Mouse (Mus musculus) liver, embryonic 14.5 days (tissue): ENCODE data around the gene Zfc3h1. TPM values are rescaled to one million over a fixed set of nuclear protein-coding genes. Genes with fewer than 3 reads are reported as not detected.

Experiments
- ATAC-seq: fragments of 200-750 bp; cut with Nextera tagmentation; 2 replicates; pipeline ENCODE4 v1.8.0; 2017; ENCODE audit warnings: moderate number of reproducible peaks, mild to moderate bottlenecking, moderate library complexity; ENCODE audit not compliant: insufficient read depth
- DNase-seq, 3 experiments: peaks; one replicate each; pipeline ENCODE4 v3.0.0-alpha.2; 2012 to 2013; ENCODE audit warnings: low read depth in 3 of 3, low spot score in 3 of 3
- H3K27ac ChIP-seq: fragments of 300-500 bp; sonication (generic); 2 replicates; pipeline ENCODE4 v1.5.1; 2014; ENCODE audit warnings: moderate library complexity, mild to moderate bottlenecking, control low read depth, inconsistent platforms
- H3K27me3 ChIP-seq: fragments of 300-500 bp; sonication (generic); 2 replicates; pipeline ENCODE4 v1.6.1; 2014; ENCODE audit warnings: mild to moderate bottlenecking, low read length, moderate library complexity; ENCODE audit not compliant: control insufficient read depth, insufficient read depth
- H3K36me3 ChIP-seq: fragments of 300-500 bp; sonication (generic); replicated peaks from 2 replicates; pipeline ENCODE4 v1.6.1; 2014; ENCODE audit warnings: low read depth; ENCODE audit not compliant: control insufficient read depth, insufficient read depth
- H3K4me1 ChIP-seq, 2 experiments: fragments of 200-500 bp in 1 of 2; fragments of 300-500 bp in 1 of 2; sonication (generic) in 1 of 2; replicated peaks; 2 replicates each; pipeline ENCODE4 v1.6.1; 2012 to 2014; ENCODE audit warnings: antibody characterized with exemption in 1 of 2, inconsistent platforms in 1 of 2, low read length in 1 of 2; ENCODE audit not compliant: control insufficient read depth in 2 of 2, insufficient read depth in 2 of 2
- H3K4me2 ChIP-seq: fragments of 300-500 bp; sonication (generic); 2 replicates; pipeline ENCODE4 v1.6.1; 2014; ENCODE audit warnings: low read depth, mild to moderate bottlenecking, control low read depth, moderate library complexity
- H3K4me3 ChIP-seq, 2 experiments: fragments of 200-500 bp in 1 of 2; fragments of 300-500 bp in 1 of 2; sonication (generic) in 1 of 2; 2 replicates each; pipeline ENCODE4 v1.5.1; 2012 to 2014; ENCODE audit warnings: low read depth in 2 of 2, low read length in 2 of 2, mild to moderate bottlenecking in 2 of 2, control low read depth in 1 of 2, inconsistent platforms in 1 of 2, moderate library complexity in 1 of 2; ENCODE audit not compliant: insufficient read depth in 1 of 2
- H3K9ac ChIP-seq: fragments of 300-500 bp; sonication (generic); replicated peaks from 2 replicates; pipeline ENCODE4 v1.6.1; 2014; ENCODE audit warnings: mild to moderate bottlenecking, control low read depth, moderate library complexity
- H3K9me3 ChIP-seq: fragments of 300-500 bp; sonication (generic); 2 replicates; pipeline ENCODE4 v1.6.1; 2016; ENCODE audit warnings: low read length, mixed read lengths; ENCODE audit not compliant: control insufficient read depth
- CTCF ChIP-seq: IDR thresholded peaks from 2 replicates; pipeline ENCODE4 v1.5.1; 2016; ENCODE audit warnings: antibody characterized with exemption, low read depth, control low read depth
- EP300 ChIP-seq: IDR thresholded peaks from 2 replicates; pipeline ENCODE4 v1.6.1; 2016; ENCODE audit warnings: antibody characterized with exemption, low read depth
- WGBS: fragments of 180-500 bp; shearing (Covaris S2); extraction: QIAGEN DNeasy Blood & Tissue Kit; methylation state at CpG from one replicate; pipeline ENCODE4 v1.1.7; 2014; ENCODE audit not compliant: insufficient replicate concordance; 5-methylcytosine and 5-hydroxymethylcytosine counted together
- polyA plus RNA-seq, 2 experiments: library from polyadenylated mRNA; depleted of rRNA in 1 of 2; stranded (reverse) in 1 of 2; unstranded in 1 of 2; fragments of >200 nt; fragmentation: Nextera tagmentation in 1 of 2; extraction: Ambion mirVana in 1 of 2; gene quantifications; 2 replicates each; pipeline versions ENCODE4 v1.2.1 to v1.2.3; 2012 to 2014

Zfc3h1 gene
- polyA plus RNA-seq, 2 experiments, result 7.6 to 34.5 TPM

DNA sequence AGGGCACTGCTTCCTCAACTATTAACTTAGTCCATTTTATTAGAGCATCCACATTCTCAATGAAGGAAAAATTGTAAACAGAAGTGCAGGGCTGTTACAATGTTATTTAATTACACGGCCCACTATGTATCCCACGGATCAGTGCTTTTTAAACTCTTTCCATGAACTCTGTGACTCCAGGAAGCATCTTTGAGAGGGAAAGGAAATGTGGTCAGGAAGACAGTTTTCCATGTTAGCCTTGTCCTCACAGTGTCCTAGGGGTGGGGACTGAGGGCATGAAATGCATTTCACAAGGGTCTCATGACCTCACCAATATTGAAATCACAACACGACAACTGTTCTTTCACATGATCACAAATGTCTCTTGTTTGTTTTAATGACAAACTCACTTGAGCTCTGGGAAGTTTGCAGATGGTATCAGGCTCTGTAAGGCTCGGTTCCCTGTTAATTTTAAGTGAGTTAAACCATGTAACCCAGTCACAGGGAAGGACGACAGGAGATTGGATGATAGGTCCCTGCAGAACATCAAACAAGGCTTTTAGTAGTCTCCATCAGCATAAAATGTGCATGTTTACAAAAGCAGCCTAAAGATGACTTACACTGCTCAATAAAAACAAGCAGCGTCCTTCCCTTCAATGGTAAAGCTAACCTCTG, 72.7 kb downstream of the Zfc3h1 start:
- Histone ChIP-seq H3K27me3 (no peaks in the 10 kb centered on the region), H3K9ac (no peak overlapping the region), H3K9me3 (no peaks in the 10 kb centered on the region), H3K4me1 (no peaks in the 10 kb centered on the region), H3K4me3 (no peak overlapping the region), H3K36me3 (no peaks in the 10 kb centered on the region), H3K27ac (no peak overlapping the region), H3K4me2 (no peak overlapping the region)
- 34% methylated on average over 6 of the region's 6 CpGs for WGBS
- no peak for DNase-seq
- no peak for ATAC-seq
- TF ChIP-seq CTCF, result no peak
- TF ChIP-seq EP300, result no peak

DNA sequence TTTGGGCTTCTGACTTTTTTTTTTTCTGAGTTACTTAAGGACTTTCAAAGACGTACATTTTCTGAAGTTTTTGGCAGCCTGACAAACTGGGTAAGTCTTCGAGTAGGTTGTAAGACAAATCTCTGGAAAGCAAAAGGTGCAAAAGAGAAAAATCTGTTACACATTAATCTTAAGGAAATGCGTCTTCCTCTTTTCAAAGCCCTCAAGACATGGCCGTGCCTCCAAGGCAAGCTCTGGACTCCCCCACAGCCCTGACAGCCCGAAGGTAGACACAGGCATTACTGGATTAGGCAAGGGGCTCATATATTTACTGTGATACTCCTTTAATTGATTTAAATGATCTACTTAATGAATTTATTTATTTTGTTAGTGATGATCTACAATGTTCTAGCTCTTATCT, 77.9 kb downstream of the Zfc3h1 start:
- DNase-seq (no peak), ATAC-seq (no peak)
- Histone ChIP-seq H3K4me2 (no peak overlapping the region), H3K9me3 (no peaks in the 10 kb centered on the region), H3K4me3 (no peak overlapping the region), H3K27me3 (no peaks in the 10 kb centered on the region), H3K9ac (no peak overlapping the region), H3K27ac (no peak overlapping the region), H3K36me3 (no peaks in the 10 kb centered on the region), H3K4me1 (no peaks in the 10 kb centered on the region)
- WGBS, result 42% methylated on average over 5 of the region's 5 CpGs
- TF ChIP-seq CTCF (no peak), EP300 (no peak)

GRCm38 (mm10) chr10:115465072-115465471, 80.3 kb downstream of the Zfc3h1 start:
- TF ChIP-seq EP300 (no peak), CTCF (no peak)
- Histone ChIP-seq H3K9me3 (no peaks in the 10 kb centered on the region), H3K4me1 (no peaks in the 10 kb centered on the region), H3K4me3 (no peak overlapping the region), H3K36me3 (no peaks in the 10 kb centered on the region), H3K27ac (no peak overlapping the region), H3K9ac (no peak overlapping the region), H3K4me2 (no peak overlapping the region), H3K27me3 (no peaks in the 10 kb centered on the region)
- DNase-seq, result no peak
- no peak for ATAC-seq
- 54% methylated on average over 7 of the region's 7 CpGs for WGBS

- Histone ChIP-seq H3K27me3 (no peaks in the 10 kb centered on the region), H3K9ac (no peak overlapping the region), H3K4me1 (no peaks in the 10 kb centered on the region), H3K9me3 (no peaks in the 10 kb centered on the region), H3K4me2 (no peak overlapping the region), H3K27ac (no peak overlapping the region), H3K4me3 (no peak overlapping the region), H3K36me3 (no peaks in the 10 kb centered on the region)
- TF ChIP-seq CTCF, result no peak
- no peak for TF ChIP-seq EP300
- ATAC-seq, result no peak
- no peak for DNase-seq
- 35% methylated on average over 6 of the region's 6 CpGs for WGBS
These were observed 81.0 kb downstream of the Zfc3h1 start for GRCm38 (mm10) chr10:115465778-115466177.

DNA sequence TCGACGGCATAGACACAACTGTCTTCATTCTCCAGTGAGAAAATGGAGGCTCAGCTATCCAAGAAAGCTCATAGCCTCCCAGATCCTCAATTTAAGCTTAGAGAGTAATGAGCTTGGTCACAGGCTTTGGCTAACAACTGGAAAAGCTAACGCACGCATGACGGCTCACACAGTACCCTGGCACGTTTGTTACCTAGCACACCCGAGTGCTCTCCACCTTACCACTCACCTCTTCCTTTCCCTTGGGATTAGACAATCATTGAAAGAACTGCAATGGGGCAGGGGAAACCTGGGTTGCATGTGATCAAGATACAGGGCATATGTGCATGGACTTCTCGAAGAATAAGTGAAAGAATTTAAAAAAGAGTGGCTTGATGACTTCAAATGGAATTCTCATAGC, 83.2 kb downstream of the Zfc3h1 start:
- H3K27me3 ChIP-seq, result no peaks in the 10 kb centered on the region
- H3K4me2 ChIP-seq, result no peak overlapping the region
- TF ChIP-seq CTCF, result no peak
- TF ChIP-seq EP300, result no peak
- H3K9ac ChIP-seq, result no peak overlapping the region
- H3K4me3 ChIP-seq, result no peak overlapping the region
- no peak for ATAC-seq
- H3K27ac ChIP-seq, result no peak overlapping the region
- no peaks in the 10 kb centered on the region for H3K9me3 ChIP-seq
- WGBS, result 75% methylated on average over 8 of the region's 8 CpGs
- no peak for DNase-seq
- H3K4me1 ChIP-seq, result no peaks in the 10 kb centered on the region
- H3K36me3 ChIP-seq, result no peaks in the 10 kb centered on the region
